Mouse (Mus musculus): ENCODE results near the gene Vps37d. TPM values are rescaled to one million over a fixed set of nuclear protein-coding genes. Genes with fewer than 3 reads are reported as not detected.
A peak's percentile ranks its signal among the peaks of the same experiment; 100 is the strongest.

Gene Vps37d
- polyA plus RNA-seq, 1 experiment from 2014 or later = 27.2 TPM

DNA sequence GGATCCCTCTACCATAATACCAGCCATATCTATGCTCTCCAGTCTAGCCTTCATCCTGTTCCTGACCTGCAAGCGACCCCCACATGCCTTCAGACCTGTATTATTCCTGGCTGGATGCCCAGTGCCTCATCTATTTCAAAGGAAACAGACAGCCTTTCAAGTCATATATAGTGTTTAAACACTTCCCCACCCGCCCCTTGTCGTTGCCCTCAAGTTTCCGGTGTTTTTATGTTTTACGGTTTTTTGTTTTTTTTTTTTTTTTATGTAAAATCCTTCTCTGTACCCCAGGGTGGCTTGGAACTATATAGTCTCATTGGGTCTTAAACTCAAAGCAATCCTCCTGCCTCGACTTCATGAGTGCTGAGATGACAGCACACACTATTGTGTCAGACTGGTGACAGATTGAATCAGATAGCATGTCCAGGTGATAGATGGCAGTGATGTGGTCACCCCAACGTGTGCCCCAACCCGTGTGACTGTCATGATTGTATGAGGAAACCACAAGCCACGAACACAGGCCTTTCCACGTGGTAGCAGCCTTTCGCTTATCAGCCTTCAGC lies 53.3 kb downstream of the Vps37d start:
- peak overlapping the region; percentile 98 for H3K4me2 ChIP-seq (replicated peaks)
- peak overlapping the region; percentile 67; the same call in 1 of the 2 replicates for H3K4me3 ChIP-seq
- no peak overlapping the region for H3K27ac ChIP-seq
- peaks cover 38% of the 10 kb centered on the region for H3K4me1 ChIP-seq
- no peaks in the 10 kb centered on the region for H3K36me3 ChIP-seq
- H3K9ac ChIP-seq = no peak overlapping the region
- ATAC-seq (ENCODE audit: insufficient number of reproducible peaks, insufficient read depth, low FRiP score, low TSS enrichment) = no peak
- H3K27me3 ChIP-seq = no peaks in the 10 kb centered on the region
- 40% methylated on average over 11 of the region's 11 CpGs for WGBS
- no peaks in the 10 kb centered on the region for H3K9me3 ChIP-seq

DNA sequence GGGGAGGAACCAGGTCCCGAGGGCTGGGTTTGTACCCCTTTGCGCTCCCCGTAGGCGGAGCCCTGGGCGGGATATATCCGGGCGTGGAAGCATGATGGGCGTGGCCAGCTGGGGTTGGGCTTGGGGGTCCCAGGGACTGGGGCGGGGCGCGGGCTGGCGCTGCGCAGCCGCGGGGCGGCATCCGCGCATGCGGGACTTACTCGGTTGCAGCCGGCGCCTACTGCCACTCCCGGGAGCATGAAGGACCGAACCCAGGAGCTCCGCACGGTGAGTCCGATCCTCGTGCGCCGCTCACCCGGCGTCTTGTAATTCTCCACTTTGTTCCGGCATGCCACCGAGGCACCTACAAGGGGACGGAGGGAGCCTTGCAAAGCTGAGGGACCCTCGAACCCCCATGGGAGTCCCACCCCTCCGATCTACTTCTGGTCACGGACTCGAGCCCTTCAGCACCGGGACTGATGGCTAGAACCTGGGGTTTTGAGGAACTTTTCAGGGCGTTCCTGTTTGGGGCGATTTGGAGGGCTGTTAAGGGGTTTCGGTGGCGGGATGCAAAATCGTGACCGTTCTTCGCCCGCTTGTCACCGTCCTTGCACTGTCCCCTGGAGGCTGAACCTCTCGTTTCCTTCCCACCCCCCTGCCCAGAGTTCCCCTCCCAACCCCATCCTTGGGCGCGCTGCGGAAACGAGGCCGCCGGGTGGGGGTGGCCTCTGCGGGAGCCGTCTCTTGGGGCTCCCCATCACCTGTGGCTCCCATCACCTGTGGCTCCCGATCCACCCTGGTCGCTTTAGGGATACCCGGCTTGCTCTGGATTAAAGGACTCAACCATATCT lies 54.5 kb downstream of the Vps37d start, which contains the start of gene Stx1a:
TSS of gene Stx1a (plus strand) at position 139 of the 830 bp plus-strand sequence.
- Histone ChIP-seq H3K9ac (peak within 1 kb of the TSS; percentile 75), H3K27ac (0 out of 2 replicates have a peak within 1 kb of the TSS, but pooled peaks have one; percentile 25), H3K9me3 (no peaks in the 10 kb centered on the region), H3K4me1 (peaks cover 27% of the 10 kb centered on the region), H3K27me3 (no peaks in the 10 kb centered on the region), H3K36me3 (no peaks in the 10 kb centered on the region), H3K4me2 (replicated peaks) (peak within 1 kb of the TSS; percentile 98), H3K4me3 (peak within 1 kb of the TSS; percentile 67)
- WGBS = under 1% methylated on average over 61 of the region's 61 CpGs
- peak; percentile 81 for ATAC-seq (ENCODE audit: insufficient number of reproducible peaks, insufficient read depth, low FRiP score, low TSS enrichment)

Other genes with a start within 250 kb of the Vps37d start
- not detected in 2 replicates for gene Tmem270, start 171.5 kb downstream of the Vps37d start, polyA plus RNA-seq (2016; fragmentation: Nextera tagmentation; extraction: Ambion mirVana)
- 2.4 and 2.9 TPM in 2 replicates for gene Cldn13, start 162.7 kb downstream of the Vps37d start, polyA plus RNA-seq (2016; fragmentation: Nextera tagmentation; extraction: Ambion mirVana)
- 21.7 and 21.8 TPM in 2 replicates for gene Mettl27, start 145.9 kb downstream of the Vps37d start, polyA plus RNA-seq (2016; fragmentation: Nextera tagmentation; extraction: Ambion mirVana)
- 11.8 and 14.6 TPM in 2 replicates for gene Cldn4, start 131.3 kb downstream of the Vps37d start, polyA plus RNA-seq (2016; fragmentation: Nextera tagmentation; extraction: Ambion mirVana)
- 14.8 and 20.5 TPM in 2 replicates for gene Cldn3, start 92.1 kb downstream of the Vps37d start, polyA plus RNA-seq (2016; fragmentation: Nextera tagmentation; extraction: Ambion mirVana)
- gene Abhd11, start 69.1 kb downstream of the Vps37d start, polyA plus RNA-seq (2016; fragmentation: Nextera tagmentation; extraction: Ambion mirVana) = 49.8 and 51.9 TPM in 2 replicates
- gene Stx1a, start 54.8 kb downstream of the Vps37d start, polyA plus RNA-seq (2016; fragmentation: Nextera tagmentation; extraction: Ambion mirVana) = 20.4 and 20.7 TPM in 2 replicates
- gene Dnajc30, start 14.1 kb downstream of the Vps37d start, polyA plus RNA-seq (2016; fragmentation: Nextera tagmentation; extraction: Ambion mirVana) = 31.9 and 34.2 TPM in 2 replicates
- gene Bud23, start 13.3 kb downstream of the Vps37d start, polyA plus RNA-seq (2016; fragmentation: Nextera tagmentation; extraction: Ambion mirVana) = 145 and 154 TPM in 2 replicates
- gene Mlxipl, start 11.6 kb upstream of the Vps37d start, polyA plus RNA-seq (2016; fragmentation: Nextera tagmentation; extraction: Ambion mirVana) = 3.3 and 3.8 TPM in 2 replicates
- gene Tbl2, start 71.4 kb upstream of the Vps37d start, polyA plus RNA-seq (2016; fragmentation: Nextera tagmentation; extraction: Ambion mirVana) = 24.8 and 30.0 TPM in 2 replicates
- 47.5 and 47.7 TPM in 2 replicates for gene Bcl7b, start 90.0 kb upstream of the Vps37d start, polyA plus RNA-seq (2016; fragmentation: Nextera tagmentation; extraction: Ambion mirVana)
- gene Baz1b, start 109.0 kb upstream of the Vps37d start, polyA plus RNA-seq (2016; fragmentation: Nextera tagmentation; extraction: Ambion mirVana) = 68.7 and 69.0 TPM in 2 replicates
- 13.2 and 15.6 TPM in 2 replicates for gene Fzd9, start 173.0 kb upstream of the Vps37d start, polyA plus RNA-seq (2016; fragmentation: Nextera tagmentation; extraction: Ambion mirVana)

Data from embryonic facial prominence, embryonic 12.5 days (tissue).